Mouse (Mus musculus): ENCODE results near the gene Pik3ca. TPM values are rescaled to one million over a fixed set of nuclear protein-coding genes. Genes with fewer than 3 reads are reported as not detected.

The Pik3ca gene
- polyA plus RNA-seq, 1 experiment from 2014 or later = 14.1 TPM

- 10% methylated on average over 4 of the region's 4 CpGs for WGBS
- Histone ChIP-seq H3K27me3 (replicated peaks; ENCODE audit: control insufficient read depth, insufficient read depth, low read length) (no peaks in the 10 kb centered on the region), H3K9me3 (ENCODE audit: control insufficient read depth, low read length) (no peaks in the 10 kb centered on the region), H3K4me3 (replicated peaks; ENCODE audit: low read length) (peak overlapping the region; percentile 14; the same call in 1 of the 2 replicates), H3K27ac (ENCODE audit: low read length) (no peak overlapping the region), H3K36me3 (ENCODE audit: control insufficient read depth, insufficient read depth) (no peaks in the 10 kb centered on the region), H3K4me2 (ENCODE audit: low read length) (peak overlapping the region; percentile 48), H3K9ac (replicated peaks; ENCODE audit: low read depth, low read length) (peak overlapping the region; percentile 17; the same call in 1 of the 2 replicates), H3K4me1 (replicated peaks; ENCODE audit: control insufficient read depth, insufficient read depth, low read length) (peaks cover 25% of the 10 kb centered on the region)
- ATAC-seq = no peak
Measured at GRCm38 (mm10) chr3:32398623-32399022, 1.2 kb downstream of the Pik3ca start.

GRCm38 (mm10) chr3:32399381-32399780 is 1.9 kb downstream of the Pik3ca start:
- Histone ChIP-seq H3K4me2 (ENCODE audit: low read length) (no peak overlapping the region), H3K27me3 (replicated peaks; ENCODE audit: control insufficient read depth, insufficient read depth, low read length) (no peaks in the 10 kb centered on the region), H3K9me3 (ENCODE audit: control insufficient read depth, low read length) (no peaks in the 10 kb centered on the region), H3K4me3 (replicated peaks; ENCODE audit: low read length) (no peak overlapping the region), H3K4me1 (replicated peaks; ENCODE audit: control insufficient read depth, insufficient read depth, low read length) (peaks cover 25% of the 10 kb centered on the region), H3K36me3 (ENCODE audit: control insufficient read depth, insufficient read depth) (no peaks in the 10 kb centered on the region), H3K27ac (ENCODE audit: low read length) (no peak overlapping the region), H3K9ac (replicated peaks; ENCODE audit: low read depth, low read length) (no peak overlapping the region)
- no peak for ATAC-seq
- 25% methylated on average over 4 of the region's 4 CpGs for WGBS

- H3K9me3 ChIP-seq (ENCODE audit: control insufficient read depth, low read length) = no peaks in the 10 kb centered on the region
- peaks cover 25% of the 10 kb centered on the region for H3K4me1 ChIP-seq (replicated peaks; ENCODE audit: control insufficient read depth, insufficient read depth, low read length)
- H3K36me3 ChIP-seq (ENCODE audit: control insufficient read depth, insufficient read depth) = no peaks in the 10 kb centered on the region
- ATAC-seq = no peak
- H3K4me2 ChIP-seq (ENCODE audit: low read length) = no peak overlapping the region
- H3K27ac ChIP-seq (ENCODE audit: low read length) = no peak overlapping the region
- WGBS = 65% methylated on average over 2 of the region's 2 CpGs
- no peak overlapping the region for H3K4me3 ChIP-seq (replicated peaks; ENCODE audit: low read length)
- H3K27me3 ChIP-seq (replicated peaks; ENCODE audit: control insufficient read depth, insufficient read depth, low read length) = no peaks in the 10 kb centered on the region
- no peak overlapping the region for H3K9ac ChIP-seq (replicated peaks; ENCODE audit: low read depth, low read length)
Measured at GRCm38 (mm10) chr3:32399931-32400330, 2.5 kb downstream of the Pik3ca start.

GRCm38 (mm10) chr3:32401591-32401990 is 4.1 kb downstream of the Pik3ca start:
- Histone ChIP-seq H3K36me3 (ENCODE audit: control insufficient read depth, insufficient read depth) (no peaks in the 10 kb centered on the region), H3K27me3 (replicated peaks; ENCODE audit: control insufficient read depth, insufficient read depth, low read length) (no peaks in the 10 kb centered on the region), H3K27ac (ENCODE audit: low read length) (no peak overlapping the region), H3K9me3 (ENCODE audit: control insufficient read depth, low read length) (no peaks in the 10 kb centered on the region), H3K4me3 (replicated peaks; ENCODE audit: low read length) (no peak overlapping the region), H3K4me1 (replicated peaks; ENCODE audit: control insufficient read depth, insufficient read depth, low read length) (peaks cover 26% of the 10 kb centered on the region), H3K9ac (replicated peaks; ENCODE audit: low read depth, low read length) (no peak overlapping the region), H3K4me2 (ENCODE audit: low read length) (no peak overlapping the region)
- no peak for ATAC-seq
- 80% methylated on average over 3 of the region's 3 CpGs for WGBS

- Histone ChIP-seq H3K9ac (replicated peaks; ENCODE audit: low read depth, low read length) (no peak overlapping the region), H3K36me3 (ENCODE audit: control insufficient read depth, insufficient read depth) (no peaks in the 10 kb centered on the region), H3K4me1 (replicated peaks; ENCODE audit: control insufficient read depth, insufficient read depth, low read length) (peaks cover 26% of the 10 kb centered on the region), H3K9me3 (ENCODE audit: control insufficient read depth, low read length) (no peaks in the 10 kb centered on the region), H3K27ac (ENCODE audit: low read length) (no peak overlapping the region), H3K4me3 (replicated peaks; ENCODE audit: low read length) (no peak overlapping the region), H3K27me3 (replicated peaks; ENCODE audit: control insufficient read depth, insufficient read depth, low read length) (no peaks in the 10 kb centered on the region), H3K4me2 (ENCODE audit: low read length) (no peak overlapping the region)
- 86% methylated on average over 7 of the region's 7 CpGs for WGBS
- ATAC-seq = no peak
Measured at GRCm38 (mm10) chr3:32402990-32403885, 5.8 kb downstream of the Pik3ca start.

- Histone ChIP-seq H3K9me3 (ENCODE audit: control insufficient read depth, low read length) (no peaks in the 10 kb centered on the region), H3K4me2 (ENCODE audit: low read length) (no peak overlapping the region), H3K27me3 (replicated peaks; ENCODE audit: control insufficient read depth, insufficient read depth, low read length) (no peaks in the 10 kb centered on the region), H3K36me3 (ENCODE audit: control insufficient read depth, insufficient read depth) (no peaks in the 10 kb centered on the region), H3K9ac (replicated peaks; ENCODE audit: low read depth, low read length) (no peak overlapping the region), H3K4me3 (replicated peaks; ENCODE audit: low read length) (no peak overlapping the region), H3K27ac (ENCODE audit: low read length) (no peak overlapping the region), H3K4me1 (replicated peaks; ENCODE audit: control insufficient read depth, insufficient read depth, low read length) (peaks cover 7% of the 10 kb centered on the region)
- no peak for ATAC-seq
- 100% methylated on average over 1 of the region's 1 CpGs for WGBS
Measured at GRCm38 (mm10) chr3:32405699-32406098, 8.2 kb downstream of the Pik3ca start.

- Histone ChIP-seq H3K9me3 (ENCODE audit: control insufficient read depth, low read length) (no peaks in the 10 kb centered on the region), H3K4me2 (ENCODE audit: low read length) (no peak overlapping the region), H3K9ac (replicated peaks; ENCODE audit: low read depth, low read length) (no peak overlapping the region), H3K27ac (ENCODE audit: low read length) (no peak overlapping the region), H3K27me3 (replicated peaks; ENCODE audit: control insufficient read depth, insufficient read depth, low read length) (no peaks in the 10 kb centered on the region), H3K4me1 (replicated peaks; ENCODE audit: control insufficient read depth, insufficient read depth, low read length) (0 out of 2 replicates have a peak, but pooled peaks cover 5% of the 10 kb centered on the region), H3K4me3 (replicated peaks; ENCODE audit: low read length) (no peak overlapping the region), H3K36me3 (ENCODE audit: control insufficient read depth, insufficient read depth) (no peaks in the 10 kb centered on the region)
- WGBS = 76% methylated on average over 6 of the region's 6 CpGs
- ATAC-seq = no peak
Measured at GRCm38 (mm10) chr3:32406804-32407203, 9.3 kb downstream of the Pik3ca start.

- H3K9me3 ChIP-seq (ENCODE audit: control insufficient read depth, low read length) = no peaks in the 10 kb centered on the region
- no peak overlapping the region for H3K27ac ChIP-seq (ENCODE audit: low read length)
- no peaks in the 10 kb centered on the region for H3K27me3 ChIP-seq (replicated peaks; ENCODE audit: control insufficient read depth, insufficient read depth, low read length)
- no peak overlapping the region for H3K4me3 ChIP-seq (replicated peaks; ENCODE audit: low read length)
- peaks cover 13% of the 10 kb centered on the region for H3K4me1 ChIP-seq (replicated peaks; ENCODE audit: control insufficient read depth, insufficient read depth, low read length)
- H3K36me3 ChIP-seq (ENCODE audit: control insufficient read depth, insufficient read depth) = no peaks in the 10 kb centered on the region
- no peak overlapping the region for H3K4me2 ChIP-seq (ENCODE audit: low read length)
- H3K9ac ChIP-seq (replicated peaks; ENCODE audit: low read depth, low read length) = no peak overlapping the region
- ATAC-seq = no peak
- WGBS = 85% methylated on average over 3 of the region's 3 CpGs
Measured at GRCm38 (mm10) chr3:32408811-32409273, 11.4 kb downstream of the Pik3ca start.

- Histone ChIP-seq H3K9me3 (ENCODE audit: control insufficient read depth, low read length) (no peaks in the 10 kb centered on the region), H3K27ac (ENCODE audit: low read length) (no peak overlapping the region), H3K4me1 (replicated peaks; ENCODE audit: control insufficient read depth, insufficient read depth, low read length) (peaks cover 21% of the 10 kb centered on the region), H3K36me3 (ENCODE audit: control insufficient read depth, insufficient read depth) (no peaks in the 10 kb centered on the region), H3K4me3 (replicated peaks; ENCODE audit: low read length) (no peak overlapping the region), H3K4me2 (ENCODE audit: low read length) (no peak overlapping the region), H3K9ac (replicated peaks; ENCODE audit: low read depth, low read length) (no peak overlapping the region), H3K27me3 (replicated peaks; ENCODE audit: control insufficient read depth, insufficient read depth, low read length) (no peaks in the 10 kb centered on the region)
- ATAC-seq = no peak
- WGBS = 81% methylated on average over 7 of the region's 7 CpGs
Measured at GRCm38 (mm10) chr3:32412502-32413044, 15.1 kb downstream of the Pik3ca start.
